Mouse (Mus musculus): ENCODE measurements at regions not wholly inside any gene's neighbourhood (a gene's known extent, or its start where the extent isn't known, plus 50 kb on each side); places are given as distances from the start of the nearest gene placed in this dataset.

GRCm38 (mm10) chr13:39489806-39490205 lies 529.1 kb upstream of the Slc35b3 start:
- H3K4me2 ChIP-seq (ENCODE audit: low read depth, low read length), result no peak overlapping the region
- ATAC-seq (no peak), DNase-seq (ENCODE audit: low spot score) (no peak)
- no peaks in the 10 kb centered on the region for H3K36me3 ChIP-seq (ENCODE audit: insufficient read depth, low read length)
- H3K4me1 ChIP-seq (ENCODE audit: insufficient read depth, low read length), result no peaks in the 10 kb centered on the region
- 72% methylated on average over 7 of the region's 7 CpGs for WGBS
- no peaks in the 10 kb centered on the region for H3K9me3 ChIP-seq (ENCODE audit: low read length)
- no peak for TF ChIP-seq CTCF (IDR thresholded peaks at IDR 0.05; ENCODE audit: low read depth)
- H3K27me3 ChIP-seq (ENCODE audit: insufficient read depth, low read length), result no peaks in the 10 kb centered on the region
- H3K9ac ChIP-seq (replicated peaks; ENCODE audit: low read length), result no peak overlapping the region
- no peak overlapping the region for H3K27ac ChIP-seq
- no peak overlapping the region for H3K4me3 ChIP-seq (ENCODE audit: low read length)

DNA sequence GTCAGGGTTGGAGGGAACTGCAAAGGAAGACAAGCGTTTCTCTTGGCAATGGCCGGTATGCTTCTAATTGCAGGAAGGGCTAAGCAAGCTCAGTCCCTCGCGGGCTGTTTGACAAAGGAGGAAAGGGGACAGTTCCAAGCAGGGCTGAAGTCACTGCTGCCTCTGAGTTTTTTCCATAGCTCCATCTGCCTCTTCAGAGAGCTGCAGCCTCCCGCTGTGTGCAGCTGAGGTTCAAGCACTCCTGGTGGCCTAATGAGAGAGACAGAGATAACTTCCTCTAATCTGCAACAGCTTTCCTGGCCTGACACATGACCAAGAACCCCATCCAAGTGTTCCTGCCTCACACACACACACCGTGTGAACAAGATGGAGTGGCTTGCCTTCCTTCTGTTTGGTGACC lies 511.9 kb upstream of the Slc35b3 start:
- H3K4me3 ChIP-seq (ENCODE audit: low read length), result no peak overlapping the region
- WGBS, result 43% methylated on average over 6 of the region's 6 CpGs
- H3K9me3 ChIP-seq (ENCODE audit: low read length), result no peaks in the 10 kb centered on the region
- no peaks in the 10 kb centered on the region for H3K36me3 ChIP-seq (ENCODE audit: insufficient read depth, low read length)
- DNase-seq (ENCODE audit: low spot score) (peak; percentile 9), ATAC-seq (no peak)
- H3K27ac ChIP-seq, result no peak overlapping the region
- H3K4me1 ChIP-seq (ENCODE audit: insufficient read depth, low read length), result no peaks in the 10 kb centered on the region
- H3K4me2 ChIP-seq (ENCODE audit: low read depth, low read length), result no peak overlapping the region
- no peak overlapping the region for H3K9ac ChIP-seq (replicated peaks; ENCODE audit: low read length)
- H3K27me3 ChIP-seq (ENCODE audit: insufficient read depth, low read length), result no peaks in the 10 kb centered on the region
- TF ChIP-seq CTCF (IDR thresholded peaks at IDR 0.05; ENCODE audit: low read depth), result no peak

- 91% methylated on average over 13 of the region's 13 CpGs for WGBS
- no peak for ATAC-seq
- no peak overlapping the region for H3K4me3 ChIP-seq (ENCODE audit: low read length)
Observed at GRCm38 (mm10) chr13:39441799-39442198, 481.1 kb upstream of the Slc35b3 start.

DNA sequence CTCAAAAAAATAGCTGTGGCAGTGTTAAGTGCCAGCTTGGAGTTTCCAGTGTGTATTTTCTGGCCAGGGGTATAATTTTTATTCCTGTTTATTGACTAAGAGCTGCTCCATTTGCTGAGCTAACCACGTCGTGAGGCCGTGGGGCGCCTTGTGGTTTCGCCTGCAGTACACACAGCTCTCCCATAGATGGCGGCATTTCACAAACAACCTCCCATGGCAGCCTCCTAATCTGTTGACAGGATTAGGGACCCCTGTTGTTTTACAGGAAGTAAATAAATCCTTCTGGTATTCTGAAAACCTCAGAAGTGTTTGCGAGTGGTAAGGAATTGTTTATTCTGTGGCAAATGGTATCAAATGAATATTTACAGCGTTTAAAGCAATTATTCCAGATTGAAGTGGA lies 480.2 kb upstream of the Slc35b3 start:
- 0 out of 2 replicates have a peak, but pooled peaks cover 4% of the 10 kb centered on the region for H3K27me3 ChIP-seq (ENCODE audit: insufficient read depth, low read length)
- DNase-seq (ENCODE audit: low spot score) (peak; percentile 83), ATAC-seq (peak; percentile 56; the same call in 1 of the 2 replicates)
- H3K27ac ChIP-seq, result no peak overlapping the region
- no peak overlapping the region for H3K4me2 ChIP-seq (ENCODE audit: low read depth, low read length)
- no peak overlapping the region for H3K4me3 ChIP-seq (ENCODE audit: low read length)
- TF ChIP-seq CTCF (IDR thresholded peaks at IDR 0.05; ENCODE audit: low read depth), result peak; percentile 92
- no peak overlapping the region for H3K9ac ChIP-seq (replicated peaks; ENCODE audit: low read length)
- H3K36me3 ChIP-seq (ENCODE audit: insufficient read depth, low read length), result no peaks in the 10 kb centered on the region
- no peaks in the 10 kb centered on the region for H3K9me3 ChIP-seq (ENCODE audit: low read length)
- 19% methylated on average over 8 of the region's 8 CpGs for WGBS
- H3K4me1 ChIP-seq (ENCODE audit: insufficient read depth, low read length), result no peaks in the 10 kb centered on the region

More at GRCm38 (mm10) chr13:39441799-39442198, 481.1 kb upstream of the Slc35b3 start:
- H3K27me3 ChIP-seq (ENCODE audit: insufficient read depth, low read length), result 0 out of 2 replicates have a peak, but pooled peaks cover 4% of the 10 kb centered on the region
- H3K9ac ChIP-seq (replicated peaks; ENCODE audit: low read length), result no peak overlapping the region
- no peaks in the 10 kb centered on the region for H3K4me1 ChIP-seq (ENCODE audit: insufficient read depth, low read length)
- no peak for TF ChIP-seq CTCF (IDR thresholded peaks at IDR 0.05; ENCODE audit: low read depth)
- H3K27ac ChIP-seq, result no peak overlapping the region
- no peak for DNase-seq (ENCODE audit: low spot score)
- H3K36me3 ChIP-seq (ENCODE audit: insufficient read depth, low read length), result no peaks in the 10 kb centered on the region
- H3K4me2 ChIP-seq (ENCODE audit: low read depth, low read length), result no peak overlapping the region
- H3K9me3 ChIP-seq (ENCODE audit: low read length), result no peaks in the 10 kb centered on the region

GRCm38 (mm10) chr13:39440336-39440735 lies 479.7 kb upstream of the Slc35b3 start:
- ATAC-seq (no peak), DNase-seq (ENCODE audit: low spot score) (no peak)
- TF ChIP-seq CTCF (IDR thresholded peaks at IDR 0.05; ENCODE audit: low read depth), result no peak
- Histone ChIP-seq H3K4me1 (ENCODE audit: insufficient read depth, low read length) (no peaks in the 10 kb centered on the region), H3K9me3 (ENCODE audit: low read length) (no peaks in the 10 kb centered on the region), H3K27me3 (ENCODE audit: insufficient read depth, low read length) (0 out of 2 replicates have a peak, but pooled peaks cover 4% of the 10 kb centered on the region), H3K9ac (replicated peaks; ENCODE audit: low read length) (no peak overlapping the region), H3K27ac (no peak overlapping the region), H3K4me3 (ENCODE audit: low read length) (no peak overlapping the region), H3K4me2 (ENCODE audit: low read depth, low read length) (no peak overlapping the region), H3K36me3 (ENCODE audit: insufficient read depth, low read length) (no peaks in the 10 kb centered on the region)
- 91% methylated on average over 10 of the region's 10 CpGs for WGBS

DNA sequence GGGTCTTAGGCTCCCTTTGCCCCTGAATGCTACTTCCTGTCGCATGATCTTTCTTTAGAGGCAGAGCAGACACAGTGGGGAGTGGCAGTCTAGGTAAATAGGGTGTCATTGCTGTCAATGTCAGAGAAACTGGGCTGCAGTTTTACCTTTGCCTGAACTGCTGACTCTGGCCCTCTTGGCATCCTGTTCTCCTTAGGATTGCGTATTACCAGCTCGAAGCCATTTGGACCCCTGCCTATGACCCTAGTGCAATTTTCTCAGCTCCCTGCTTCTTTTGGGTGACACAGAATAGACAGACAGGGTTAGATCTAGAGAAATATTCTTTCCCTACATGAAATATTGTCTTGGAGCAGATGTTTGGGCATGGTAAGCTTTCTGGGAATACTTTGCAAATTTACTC lies 467.3 kb upstream of the Slc35b3 start:
- H3K4me3 ChIP-seq (ENCODE audit: low read length), result no peak overlapping the region
- no peak for TF ChIP-seq CTCF (IDR thresholded peaks at IDR 0.05; ENCODE audit: low read depth)
- no peaks in the 10 kb centered on the region for H3K9me3 ChIP-seq (ENCODE audit: low read length)
- H3K4me1 ChIP-seq (ENCODE audit: insufficient read depth, low read length), result no peaks in the 10 kb centered on the region
- H3K4me2 ChIP-seq (ENCODE audit: low read depth, low read length), result no peak overlapping the region
- ATAC-seq (no peak), DNase-seq (ENCODE audit: low spot score) (no peak)
- H3K36me3 ChIP-seq (ENCODE audit: insufficient read depth, low read length), result no peaks in the 10 kb centered on the region
- H3K27me3 ChIP-seq (ENCODE audit: insufficient read depth, low read length), result no peaks in the 10 kb centered on the region
- H3K9ac ChIP-seq (replicated peaks; ENCODE audit: low read length), result no peak overlapping the region
- WGBS, result 82% methylated on average over 3 of the region's 3 CpGs
- H3K27ac ChIP-seq, result no peak overlapping the region

DNA sequence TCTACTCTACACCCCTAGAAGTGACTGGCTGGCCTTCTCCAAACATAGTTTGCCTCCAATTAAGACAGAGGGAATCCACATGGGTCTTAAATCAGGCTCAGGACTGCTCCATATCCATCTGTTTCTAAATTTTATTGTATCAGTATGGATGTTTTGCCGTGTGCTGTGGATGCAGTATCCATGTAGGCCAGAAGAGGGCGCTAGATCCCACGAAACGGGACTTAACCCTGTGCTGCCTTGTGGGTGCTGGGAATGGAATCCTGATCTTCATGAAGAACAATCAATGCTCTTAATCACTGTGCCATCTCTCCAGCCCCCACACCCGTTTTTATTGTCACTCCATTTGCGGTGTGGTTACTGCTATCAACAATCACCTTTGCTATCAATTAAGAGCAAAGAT lies 465.3 kb upstream of the Slc35b3 start:
- no peak for DNase-seq (ENCODE audit: low spot score)

More for the DNA sequence above, 465.3 kb upstream of the Slc35b3 start:
- peak; percentile 48 for TF ChIP-seq CTCF (IDR thresholded peaks at IDR 0.05; ENCODE audit: low read depth)
- Histone ChIP-seq H3K4me1 (ENCODE audit: insufficient read depth, low read length) (no peaks in the 10 kb centered on the region), H3K4me3 (ENCODE audit: low read length) (no peak overlapping the region), H3K9me3 (ENCODE audit: low read length) (no peaks in the 10 kb centered on the region), H3K4me2 (ENCODE audit: low read depth, low read length) (no peak overlapping the region), H3K36me3 (ENCODE audit: insufficient read depth, low read length) (no peaks in the 10 kb centered on the region), H3K27me3 (ENCODE audit: insufficient read depth, low read length) (no peaks in the 10 kb centered on the region), H3K27ac (no peak overlapping the region), H3K9ac (replicated peaks; ENCODE audit: low read length) (no peak overlapping the region)
- no peak for ATAC-seq
- 66% methylated on average over 6 of the region's 6 CpGs for WGBS
